Mouse (Mus musculus): ENCODE results near the gene Ppm1h. TPM values are rescaled to one million over a fixed set of nuclear protein-coding genes. Genes with fewer than 3 reads are reported as not detected.

Gene Ppm1h
- total and polyA plus RNA-seq, 3 experiments: 6.9 to 14.9 TPM; not detected in 1

DNA sequence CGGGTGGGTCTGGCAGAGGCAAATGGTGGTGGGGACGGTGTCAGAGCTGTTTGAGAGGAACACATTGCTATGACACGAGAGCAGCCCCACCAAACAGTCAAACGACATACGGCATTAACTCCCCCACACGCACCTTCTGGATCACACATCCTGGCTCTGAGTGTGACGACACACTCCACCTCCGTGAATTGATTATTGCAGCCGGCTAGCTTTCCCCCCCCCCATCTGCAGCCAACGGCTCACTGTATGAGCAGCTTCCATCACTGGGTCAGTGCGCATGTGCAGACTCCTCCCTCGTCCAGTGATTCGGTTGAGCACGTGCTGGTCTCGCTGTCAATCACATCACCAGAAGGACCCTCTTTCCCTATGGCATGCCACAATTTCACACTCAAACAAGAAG is 178.6 kb downstream of the Ppm1h start:
- no peaks in the 10 kb centered on the region for H3K9me3 ChIP-seq (replicated peaks; ENCODE audit: insufficient read depth, low read length)
- no peak for TF ChIP-seq POLR2AphosphoS5 (IDR thresholded peaks at IDR 0.05; ENCODE audit: borderline replicate concordance, low read depth, low read length)
- no peak for TF ChIP-seq RCOR1 (IDR thresholded peaks at IDR 0.05; ENCODE audit: low read depth, low read length)
- no peak for TF ChIP-seq POLR2AphosphoS2 (IDR thresholded peaks at IDR 0.05; ENCODE audit: low read length)
- TF ChIP-seq NRF1 (IDR thresholded peaks at IDR 0.05; ENCODE audit: insufficient read depth, low read depth, low read length, poor library complexity, severe bottlenecking): no peak
- no peak for TF ChIP-seq ZNF384 (IDR thresholded peaks at IDR 0.05; ENCODE audit: low read depth, low read length)
- TF ChIP-seq KAT2A (conservative IDR thresholded peaks at IDR 0.05; ENCODE audit: low read depth, low read length): no peak
- no peak for TF ChIP-seq CHD2 (IDR thresholded peaks at IDR 0.05; ENCODE audit: low read length)
- TF ChIP-seq SMC3 (IDR thresholded peaks at IDR 0.05; ENCODE audit: low read depth, low read length): no peak
- TF ChIP-seq SIN3A (IDR thresholded peaks at IDR 0.05; ENCODE audit: low read length): no peak
- no peak for TF ChIP-seq CTCF (IDR thresholded peaks at IDR 0.05 in 2 of 3, conservative IDR thresholded peaks at IDR 0.05 in 1 of 3; ENCODE audit: control insufficient read depth in 1 of 3, insufficient read depth in 1 of 3, low read depth in 2 of 3, low read length in 3 of 3, poor library complexity in 1 of 3, severe bottlenecking in 1 of 3)
- no peak for TF ChIP-seq ELF1 (IDR thresholded peaks at IDR 0.05; ENCODE audit: low read depth, low read length)
- no peak for TF ChIP-seq MYC (IDR thresholded peaks at IDR 0.05; ENCODE audit: low read depth, low read length)
- H3K27ac ChIP-seq (ENCODE audit: control insufficient read depth, low read depth, low read length): no peak overlapping the region
- H3K4me1 ChIP-seq (ENCODE audit: control insufficient read depth in 1 of 2, insufficient read depth in 2 of 2, low read length in 2 of 2): no peaks in the 10 kb centered on the region
- no peaks in the 10 kb centered on the region for H3K27me3 ChIP-seq (ENCODE audit: control insufficient read depth in 1 of 2, insufficient read depth in 2 of 2, low read length in 2 of 2)
- no peak for DNase-seq (ENCODE audit: low read depth, low spot score)
- H3K36me3 ChIP-seq (ENCODE audit: control insufficient read depth in 1 of 2, insufficient read depth in 2 of 2, low read length in 2 of 2): no peaks in the 10 kb centered on the region
- H3K79me2 ChIP-seq (ENCODE audit: control insufficient read depth, insufficient read depth, low read length, poor library complexity): no peaks in the 10 kb centered on the region
- H3K9ac ChIP-seq (ENCODE audit: control insufficient read depth, low read depth, low read length, poor library complexity, severe bottlenecking): no peak overlapping the region
- no peak overlapping the region for H3K4me3 ChIP-seq (ENCODE audit: control insufficient read depth in 1 of 2, insufficient read depth in 1 of 2, low read depth in 2 of 2, low read length in 2 of 2)

DNA sequence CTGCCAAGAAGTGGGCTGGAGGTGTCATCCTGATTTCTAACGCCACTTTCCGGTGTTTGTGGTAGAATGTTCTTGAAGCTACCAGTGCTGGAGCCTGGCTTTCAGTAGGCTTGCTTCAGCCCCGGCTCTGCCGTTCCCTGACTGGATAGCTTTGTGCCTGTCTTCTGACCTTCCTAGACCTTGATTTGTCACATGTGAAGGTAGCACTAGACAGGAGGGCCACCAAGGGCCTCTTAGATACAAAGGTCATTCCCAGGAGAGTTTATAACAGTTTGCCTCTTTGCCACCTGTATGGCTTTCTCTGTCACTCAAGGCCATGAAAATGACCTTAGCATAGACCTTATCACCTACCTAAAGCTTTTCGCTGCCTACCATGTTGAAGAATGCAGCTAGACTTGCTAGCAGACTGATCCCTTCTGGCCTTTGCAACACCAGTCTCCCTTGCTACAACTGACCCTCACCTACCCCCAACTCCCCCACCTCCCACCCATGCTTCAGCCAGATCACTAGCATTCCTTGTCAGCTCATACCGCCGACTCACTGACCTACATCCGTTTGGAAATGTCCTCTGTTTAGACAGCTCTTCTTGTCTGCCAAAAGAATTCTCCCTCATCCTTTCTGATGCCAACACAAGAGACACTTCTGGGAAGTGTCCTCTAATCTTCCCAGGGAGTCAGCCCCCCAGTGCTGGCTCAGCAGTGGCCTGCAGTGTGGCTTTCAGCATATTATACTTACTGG is 180.5 kb downstream of the Ppm1h start:
- Histone ChIP-seq H3K27ac (ENCODE audit: control insufficient read depth, low read depth, low read length) (no peak overlapping the region), H3K4me3 (ENCODE audit: control insufficient read depth in 1 of 2, insufficient read depth in 1 of 2, low read depth in 2 of 2, low read length in 2 of 2) (no peak overlapping the region), H3K9me3 (replicated peaks; ENCODE audit: insufficient read depth, low read length) (no peaks in the 10 kb centered on the region), H3K79me2 (ENCODE audit: control insufficient read depth, insufficient read depth, low read length, poor library complexity) (no peaks in the 10 kb centered on the region), H3K27me3 (ENCODE audit: control insufficient read depth in 1 of 2, insufficient read depth in 2 of 2, low read length in 2 of 2) (no peaks in the 10 kb centered on the region), H3K4me1 (ENCODE audit: control insufficient read depth in 1 of 2, insufficient read depth in 2 of 2, low read length in 2 of 2) (no peaks in the 10 kb centered on the region), H3K9ac (ENCODE audit: control insufficient read depth, low read depth, low read length, poor library complexity, severe bottlenecking) (no peak overlapping the region), H3K36me3 (ENCODE audit: control insufficient read depth in 1 of 2, insufficient read depth in 2 of 2, low read length in 2 of 2) (no peaks in the 10 kb centered on the region)
- TF ChIP-seq MYC (IDR thresholded peaks at IDR 0.05; ENCODE audit: low read depth, low read length) (no peak), MAFK (IDR thresholded peaks at IDR 0.05; ENCODE audit: borderline replicate concordance, low read depth, low read length) (no peak), RCOR1 (IDR thresholded peaks at IDR 0.05; ENCODE audit: low read depth, low read length) (no peak)
- DNase-seq (ENCODE audit: low read depth, low spot score): no peak

DNA sequence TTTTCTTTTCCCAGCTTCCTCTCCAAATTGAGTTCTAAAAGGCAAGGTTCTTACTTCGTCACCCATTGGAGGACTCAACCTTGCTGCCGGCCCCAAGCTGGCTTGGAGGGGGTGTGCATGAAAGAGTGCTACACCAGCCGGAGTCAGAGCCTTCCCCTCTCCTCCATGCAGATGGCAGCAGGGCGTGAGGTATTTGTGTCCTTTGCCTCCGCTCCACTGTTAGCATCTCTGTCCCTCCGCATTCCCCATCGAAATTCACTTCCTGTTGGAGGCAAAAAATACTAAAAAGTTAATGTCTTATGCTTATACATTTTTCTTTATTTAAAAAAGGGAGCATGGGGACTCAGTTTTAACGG is 181.1 kb downstream of the Ppm1h start:
- Histone ChIP-seq H3K27ac (ENCODE audit: control insufficient read depth, low read depth, low read length) (no peak overlapping the region), H3K9ac (ENCODE audit: control insufficient read depth, low read depth, low read length, poor library complexity, severe bottlenecking) (no peak overlapping the region), H3K79me2 (ENCODE audit: control insufficient read depth, insufficient read depth, low read length, poor library complexity) (no peaks in the 10 kb centered on the region), H3K4me1 (ENCODE audit: control insufficient read depth in 1 of 2, insufficient read depth in 2 of 2, low read length in 2 of 2) (no peaks in the 10 kb centered on the region), H3K36me3 (ENCODE audit: control insufficient read depth in 1 of 2, insufficient read depth in 2 of 2, low read length in 2 of 2) (no peaks in the 10 kb centered on the region), H3K4me3 (ENCODE audit: control insufficient read depth in 1 of 2, insufficient read depth in 1 of 2, low read depth in 2 of 2, low read length in 2 of 2) (no peak overlapping the region), H3K9me3 (replicated peaks; ENCODE audit: insufficient read depth, low read length) (no peaks in the 10 kb centered on the region), H3K27me3 (ENCODE audit: control insufficient read depth in 1 of 2, insufficient read depth in 2 of 2, low read length in 2 of 2) (no peaks in the 10 kb centered on the region)
- DNase-seq (ENCODE audit: low read depth, low spot score): no peak
- no peak for TF ChIP-seq ZMIZ1 (IDR thresholded peaks at IDR 0.05; ENCODE audit: low read depth, low read length)
- TF ChIP-seq SMC3 (IDR thresholded peaks at IDR 0.05; ENCODE audit: low read depth, low read length): no peak
- no peak for TF ChIP-seq TAL1 (IDR thresholded peaks at IDR 0.05; ENCODE audit: low read length)
- TF ChIP-seq MAX (IDR thresholded peaks at IDR 0.05; ENCODE audit: low read length): no peak
- TF ChIP-seq GATA1 (IDR thresholded peaks at IDR 0.05; ENCODE audit: low read depth, low read length): no peak
- TF ChIP-seq KAT2A (conservative IDR thresholded peaks at IDR 0.05; ENCODE audit: low read depth, low read length): no peak
- TF ChIP-seq POLR2AphosphoS2 (IDR thresholded peaks at IDR 0.05; ENCODE audit: low read length): no peak
- no peak for TF ChIP-seq USF2 (IDR thresholded peaks at IDR 0.05; ENCODE audit: borderline replicate concordance in 1 of 2, insufficient read depth in 1 of 2, low read depth in 1 of 2, low read length in 2 of 2)
- TF ChIP-seq ZC3H11A (IDR thresholded peaks at IDR 0.05; ENCODE audit: low read depth, low read length): no peak
- no peak for TF ChIP-seq JUND (IDR thresholded peaks at IDR 0.05; ENCODE audit: low read depth, low read length)
- TF ChIP-seq POLR2A (IDR thresholded peaks at IDR 0.05; ENCODE audit: control insufficient read depth in 1 of 2, insufficient read depth in 1 of 2, low read depth in 1 of 2, low read length in 2 of 2, poor library complexity in 1 of 2): no peak
- TF ChIP-seq CTCF (IDR thresholded peaks at IDR 0.05 in 2 of 3, conservative IDR thresholded peaks at IDR 0.05 in 1 of 3; ENCODE audit: control insufficient read depth in 1 of 3, insufficient read depth in 1 of 3, low read depth in 2 of 3, low read length in 3 of 3, poor library complexity in 1 of 3, severe bottlenecking in 1 of 3): no peak
- no peak for TF ChIP-seq USF1 (IDR thresholded peaks at IDR 0.05; ENCODE audit: low read depth, low read length)
- no peak for TF ChIP-seq CHD1 (IDR thresholded peaks at IDR 0.05; ENCODE audit: low read depth, low read length)
- TF ChIP-seq MAZ (IDR thresholded peaks at IDR 0.05; ENCODE audit: low read depth, low read length): no peak
- TF ChIP-seq MYC (IDR thresholded peaks at IDR 0.05; ENCODE audit: low read depth, low read length): no peak
- TF ChIP-seq NELFE (IDR thresholded peaks at IDR 0.05; ENCODE audit: low read depth, low read length): no peak
- TF ChIP-seq MAFK (IDR thresholded peaks at IDR 0.05; ENCODE audit: borderline replicate concordance, low read depth, low read length): no peak
